Mouse (Mus musculus): ENCODE measurements around the gene Tmem38b.

Gene Tmem38b

DNA sequence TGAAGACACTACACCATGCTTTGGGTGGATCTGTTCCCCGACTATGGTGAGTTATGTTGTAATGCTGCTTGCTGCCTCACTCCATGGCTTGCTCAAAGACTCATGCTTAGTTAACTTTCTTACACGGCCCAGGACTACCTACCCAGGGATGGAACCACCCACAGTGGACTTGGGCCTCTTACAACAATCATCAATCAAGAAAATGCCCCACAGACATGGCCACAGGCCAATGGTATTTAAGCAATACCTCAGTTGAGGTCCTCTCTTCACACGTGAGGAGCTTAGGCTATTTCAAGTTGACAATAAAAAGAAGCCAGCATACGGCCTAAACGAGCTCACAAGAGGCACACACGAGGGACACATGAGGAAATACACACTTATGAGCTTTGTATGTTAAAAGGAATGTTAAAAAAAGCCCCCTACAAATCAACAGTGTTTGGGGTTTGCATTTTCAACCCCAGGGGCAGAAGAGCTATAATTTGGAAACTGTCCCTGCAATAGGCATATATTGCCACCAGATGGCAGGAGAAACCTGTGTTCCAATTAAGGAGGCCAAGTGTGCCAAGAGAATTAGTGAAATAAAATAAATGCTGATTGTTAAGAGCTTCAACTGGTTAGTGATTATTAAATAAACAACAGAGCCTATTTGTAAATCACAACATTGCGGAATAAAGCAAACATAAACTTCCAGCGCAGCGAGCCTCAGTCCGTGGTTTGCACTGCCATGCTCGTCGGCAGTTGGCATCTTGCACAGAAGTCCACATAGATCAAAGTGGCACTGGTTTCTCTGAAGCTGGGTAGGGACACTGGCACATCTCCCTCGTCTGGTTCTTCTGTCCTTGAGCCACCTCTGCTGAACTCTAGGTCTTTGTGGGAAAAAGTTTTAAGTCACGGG lies 58.8 kb downstream of the Tmem38b start:
- peak; percentile 19 for DNase-seq (ENCODE audit: low spot score)

DNA sequence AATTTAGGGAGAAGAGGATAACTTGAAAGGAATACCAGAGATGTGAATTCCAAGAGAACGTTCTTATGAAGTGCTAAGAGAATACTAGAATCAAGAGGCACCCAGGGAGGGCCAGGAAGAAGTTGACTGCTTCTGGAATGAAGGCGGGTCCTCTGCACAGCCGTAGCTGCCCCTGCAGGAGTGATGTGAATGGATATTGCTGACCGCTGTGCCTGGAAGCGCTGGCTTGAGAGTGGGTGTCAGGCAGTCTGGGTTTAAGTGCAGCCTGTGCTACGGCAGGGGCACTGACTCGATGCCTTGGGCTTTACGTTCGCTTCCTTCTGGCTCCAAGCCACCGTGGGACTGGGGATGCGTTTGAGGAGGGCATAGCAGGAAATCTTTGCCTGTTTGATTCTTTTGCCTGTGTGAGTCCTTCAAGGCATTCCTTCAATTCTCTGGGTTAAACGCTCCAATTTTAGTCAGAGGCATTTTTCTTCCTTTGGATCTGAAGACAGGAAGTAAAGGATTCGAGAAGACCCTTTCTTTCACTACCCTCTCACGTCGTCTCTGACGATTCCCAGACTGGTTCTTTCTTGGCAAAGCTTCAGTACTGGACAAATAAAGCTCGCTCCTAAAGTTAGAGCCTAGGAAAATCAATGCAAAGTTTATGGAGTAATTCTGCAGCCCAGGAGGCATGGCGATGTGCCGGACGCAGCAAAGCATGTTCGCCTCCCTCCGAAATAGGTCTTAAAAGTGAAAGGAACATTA lies 60.7 kb downstream of the Tmem38b start:
- no peak for DNase-seq (ENCODE audit: low spot score)

DNA sequence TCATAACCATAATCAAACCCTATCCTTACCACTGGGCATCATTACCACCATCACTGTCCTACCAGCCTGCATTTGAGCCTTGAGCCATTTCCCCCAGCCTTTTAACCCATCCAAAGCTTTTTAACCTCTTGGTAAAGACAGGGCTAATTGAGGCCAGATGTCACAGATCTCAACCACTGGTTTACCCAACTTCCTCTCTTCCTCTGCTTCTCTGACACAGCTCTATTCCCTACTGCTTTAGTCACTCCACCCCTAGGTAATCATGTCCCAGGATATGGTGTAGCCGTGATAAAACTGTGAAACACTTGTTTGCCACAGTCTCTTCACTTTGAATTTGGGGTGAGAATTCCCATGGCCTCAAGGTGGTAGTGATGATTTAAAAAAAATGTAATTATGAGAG lies 69.5 kb downstream of the Tmem38b start:
- DNase-seq (ENCODE audit: low spot score), result no peak

DNA sequence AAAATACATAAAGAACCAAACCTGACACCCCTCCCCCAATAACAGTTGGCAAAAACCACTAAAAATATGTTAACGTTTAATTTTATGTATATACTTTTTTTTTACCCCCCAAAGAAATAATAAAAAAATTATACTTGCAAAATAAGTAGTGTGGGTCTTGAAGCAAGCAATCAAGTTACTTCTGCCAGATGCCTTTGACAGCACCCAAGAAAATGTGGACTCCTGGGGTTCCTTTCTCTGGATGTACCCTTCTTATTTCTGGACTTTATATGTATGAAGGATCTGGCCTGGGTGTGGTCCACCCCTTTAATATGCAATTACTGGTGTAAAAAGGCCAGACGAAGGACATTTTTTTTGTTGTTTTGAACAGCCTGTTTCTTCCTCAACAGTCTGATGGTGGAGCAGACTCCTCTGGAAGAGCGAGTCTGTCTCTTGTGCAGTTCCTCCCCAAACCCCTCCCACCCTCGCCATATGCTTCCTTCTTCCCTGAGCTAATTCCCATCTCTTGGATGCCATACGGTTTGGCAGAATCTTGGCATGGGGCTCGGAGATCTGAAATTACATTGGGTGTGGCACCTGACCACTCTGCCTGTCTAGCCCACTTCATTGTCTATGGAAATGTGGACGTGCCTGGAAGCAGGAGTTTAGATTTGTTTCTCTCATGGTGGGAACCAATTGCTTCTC lies 70.4 kb downstream of the Tmem38b start:
- no peak for DNase-seq (ENCODE audit: low spot score)

DNA sequence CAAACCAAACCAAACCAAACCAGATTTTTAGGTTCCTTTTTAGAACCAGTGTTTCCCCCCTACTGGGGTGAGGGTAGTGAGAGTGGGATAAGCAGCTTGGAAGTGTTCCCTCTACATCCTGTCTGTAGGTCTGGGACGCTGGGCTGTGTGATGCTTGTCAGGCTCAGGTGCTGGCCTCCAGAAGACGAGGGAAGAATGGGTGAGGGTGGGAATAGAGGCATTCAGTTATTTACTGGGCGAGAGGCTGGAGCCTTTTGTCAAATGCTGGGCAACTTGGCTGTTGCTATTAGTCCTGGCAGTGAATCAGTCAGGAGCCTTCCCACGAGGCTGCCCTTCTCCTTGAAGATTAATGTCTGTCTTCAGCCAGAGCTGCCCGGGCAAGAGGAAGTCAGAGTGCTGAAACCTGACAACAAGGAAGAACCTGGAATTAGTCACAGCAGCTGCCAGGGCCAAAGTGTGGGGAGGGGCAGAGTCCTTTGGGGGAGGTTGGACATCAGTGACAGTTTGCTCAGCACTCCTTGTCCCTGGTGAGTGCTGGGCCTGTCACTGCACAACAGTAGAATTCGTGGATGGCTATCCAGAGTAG lies 74.6 kb downstream of the Tmem38b start:
- no peak for DNase-seq (ENCODE audit: low spot score)

DNA sequence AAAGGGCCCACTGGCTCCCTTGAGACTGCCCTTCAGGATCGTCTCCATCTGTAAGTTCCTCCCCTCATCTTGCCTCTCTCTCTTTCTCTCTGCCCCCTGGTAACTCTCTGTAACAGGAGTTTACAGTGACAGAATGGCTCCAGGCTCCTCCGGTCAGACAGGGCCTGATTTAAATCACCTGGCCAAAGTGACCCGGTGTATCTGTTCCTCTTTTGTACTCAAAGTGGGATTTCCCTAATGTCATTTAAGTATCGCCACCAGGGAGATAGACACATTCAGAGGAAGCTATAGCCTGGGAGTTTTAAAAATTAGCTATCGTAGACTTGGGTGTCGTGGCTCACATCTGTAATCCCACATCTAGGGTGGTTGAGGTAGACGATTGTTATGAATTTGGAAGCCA lies 78.5 kb downstream of the Tmem38b start:
- DNase-seq (ENCODE audit: low spot score), result no peak

DNA sequence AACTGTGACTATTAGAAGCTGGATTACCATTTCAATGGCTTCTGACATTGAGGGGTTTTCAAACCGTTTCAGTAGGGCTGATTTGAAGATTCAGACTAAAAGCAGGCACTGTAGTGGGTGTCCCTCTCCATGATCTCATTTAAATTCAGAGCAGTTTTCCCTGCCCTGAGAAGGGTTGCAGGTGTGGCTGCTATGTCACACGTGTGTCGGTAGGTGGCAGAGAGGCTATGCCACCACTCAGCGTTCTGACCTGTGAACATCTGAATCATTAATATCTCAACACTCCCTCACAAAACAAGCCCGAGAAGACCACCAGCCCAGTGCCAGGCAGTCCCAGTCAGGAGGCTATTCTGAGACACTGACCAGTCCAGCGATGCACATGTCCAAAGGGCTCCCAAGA lies 79.7 kb downstream of the Tmem38b start:
- DNase-seq (ENCODE audit: low spot score), result no peak

DNA sequence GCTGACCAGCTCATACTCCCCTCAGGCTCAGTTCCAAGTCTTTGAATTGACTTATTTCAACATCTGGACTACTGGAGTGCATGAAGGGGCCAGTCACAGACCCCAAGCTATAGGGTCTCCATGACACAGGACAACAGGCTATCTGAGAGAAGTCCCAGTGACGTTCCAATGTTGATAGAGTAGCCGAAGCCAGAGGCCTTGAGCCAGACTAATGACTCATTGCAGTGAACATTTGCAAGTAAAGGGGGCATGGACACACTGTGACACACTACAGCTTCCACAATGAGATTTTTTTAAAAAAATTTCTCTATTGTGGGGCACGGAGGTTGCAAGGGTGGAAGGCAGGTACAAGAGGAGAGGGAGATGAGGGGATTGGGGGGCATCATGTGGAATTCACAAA lies 81.2 kb downstream of the Tmem38b start:
- DNase-seq (ENCODE audit: low spot score), result no peak
